Mouse (Mus musculus) CH12.LX (cell line): ENCODE results near the gene Srcap. TPM values are rescaled to one million over a fixed set of nuclear protein-coding genes. Genes with fewer than 3 reads are reported as not detected.

Source experiments
- DNase-seq: peaks from one replicate; pipeline ENCODE4 v3.0.0-alpha.2; 2013; ENCODE audit errors: extremely low read depth
- H3K27ac ChIP-seq: 2 replicates; pipeline ENCODE4 v1.5.1; 2012; ENCODE audit warnings: low read depth, mild to moderate bottlenecking, control low read depth, moderate library complexity; ENCODE audit not compliant: insufficient read depth
- H3K27me3 ChIP-seq: replicated peaks from 2 replicates; pipeline ENCODE3; 2012; ENCODE audit warnings: inconsistent platforms
- H3K36me3 ChIP-seq, 2 experiments: replicated peaks in 1 of 2; 2 replicates each; pipeline versions ENCODE3 to v1.6.1; 2012; ENCODE audit warnings: inconsistent platforms in 1 of 2, low read length in 1 of 2, mild to moderate bottlenecking in 1 of 2, mixed read lengths in 1 of 2, moderate library complexity in 1 of 2; ENCODE audit not compliant: control insufficient read depth in 1 of 2, insufficient read depth in 1 of 2
- H3K4me1 ChIP-seq, 2 experiments: 2 replicates each; pipeline ENCODE4 v1.6.1; 2012; ENCODE audit warnings: inconsistent platforms in 1 of 2, moderate library complexity in 1 of 2; ENCODE audit not compliant: insufficient read depth in 2 of 2, control insufficient read depth in 1 of 2
- H3K4me2 ChIP-seq: 2 replicates; pipeline ENCODE4 v1.6.1; 2012; ENCODE audit warnings: low read depth, mild to moderate bottlenecking, control low read depth; ENCODE audit not compliant: poor library complexity, insufficient read depth, severe bottlenecking
- H3K4me3 ChIP-seq, 3 experiments: fragments of 150-350 bp in 1 of 3; sonication (generic) in 1 of 3; replicated peaks in 1 of 3; 2 replicates each; pipeline versions ENCODE3 to v1.5.1; 2011 to 2012; ENCODE audit warnings: low read depth in 2 of 3, low read length in 2 of 3, mild to moderate bottlenecking in 2 of 3, moderate library complexity in 2 of 3, control low read depth in 1 of 3, improper control_type of control experiment in 1 of 3, inconsistent platforms in 1 of 3, mixed read lengths in 1 of 3; ENCODE audit not compliant: poor library complexity in 1 of 3
- H3K79me2 ChIP-seq: replicated peaks from 2 replicates; pipeline ENCODE4 v1.6.1; 2012; ENCODE audit warnings: mild to moderate bottlenecking, moderate library complexity; ENCODE audit not compliant: control insufficient read depth, poor library complexity, insufficient read depth, severe bottlenecking; ENCODE audit errors: extremely low read depth
- H3K9ac ChIP-seq: 2 replicates; pipeline ENCODE4 v1.6.1; 2012; ENCODE audit warnings: low read depth, mild to moderate bottlenecking, control low read depth, moderate library complexity; ENCODE audit not compliant: insufficient read depth
- H3K9me3 ChIP-seq: replicated peaks from 2 replicates; pipeline ENCODE3; 2012; ENCODE audit warnings: low read length, inconsistent platforms, mixed read lengths
- BHLHE40 ChIP-seq: IDR thresholded peaks from 2 replicates; pipeline ENCODE4 v1.6.1; 2011; ENCODE audit warnings: mild to moderate bottlenecking, low read depth, low read length, improper control_type of control experiment
- CTCF ChIP-seq, 2 experiments: IDR thresholded peaks in 1 of 2; conservative IDR thresholded peaks in 1 of 2; 2 replicates each; pipeline ENCODE4 v1.5.1; 2011 to 2012; ENCODE audit warnings: low read depth in 2 of 2, low read length in 2 of 2, improper control_type of control experiment in 1 of 2, inconsistent platforms in 1 of 2, mild to moderate bottlenecking in 1 of 2, moderate library complexity in 1 of 2
- EP300 ChIP-seq: IDR thresholded peaks from 2 replicates; pipeline ENCODE4 v1.6.1; 2011; ENCODE audit warnings: low read length, improper control_type of control experiment
- HCFC1 ChIP-seq: IDR thresholded peaks from 2 replicates; pipeline ENCODE4 v1.6.1; 2012; ENCODE audit warnings: low read depth, mild to moderate bottlenecking, inconsistent platforms, low read length, improper control_type of control experiment
- IRF4 ChIP-seq: IDR thresholded peaks from 2 replicates; pipeline ENCODE4 v1.6.1; 2014; ENCODE audit warnings: low read depth, mild to moderate bottlenecking, inconsistent platforms, low read length, improper control_type of control experiment
- JUN ChIP-seq: IDR thresholded peaks from 2 replicates; pipeline ENCODE4 v1.6.1; 2011; ENCODE audit warnings: low read depth, mild to moderate bottlenecking, low read length, improper control_type of control experiment, moderate library complexity; ENCODE audit not compliant: insufficient read depth
- JUND ChIP-seq: conservative IDR thresholded peaks from 2 replicates; pipeline ENCODE4 v1.6.1; 2011; ENCODE audit warnings: low read depth, low read length, improper control_type of control experiment
- MAZ ChIP-seq: IDR thresholded peaks from 2 replicates; pipeline ENCODE4 v1.6.1; 2012; ENCODE audit warnings: low read depth, mild to moderate bottlenecking, inconsistent platforms, low read length, improper control_type of control experiment, moderate library complexity
- MEF2A ChIP-seq: IDR thresholded peaks from 2 replicates; pipeline ENCODE4 v1.6.1; 2014; ENCODE audit warnings: low read depth, mild to moderate bottlenecking, inconsistent platforms, low read length, improper control_type of control experiment, borderline replicate concordance
- MXI1 ChIP-seq: IDR thresholded peaks from 2 replicates; pipeline ENCODE4 v1.6.1; 2011; ENCODE audit warnings: mild to moderate bottlenecking, low read depth, low read length, improper control_type of control experiment
- NRF1 ChIP-seq: IDR thresholded peaks from 2 replicates; pipeline ENCODE4 v1.6.1; 2014; ENCODE audit warnings: low read depth, mild to moderate bottlenecking, inconsistent platforms, low read length, improper control_type of control experiment, moderate library complexity
- POLR2AphosphoS2 ChIP-seq: IDR thresholded peaks from 2 replicates; pipeline ENCODE4 v1.6.1; 2011; ENCODE audit warnings: low read depth, low read length, improper control_type of control experiment
- RAD21 ChIP-seq: IDR thresholded peaks from 2 replicates; pipeline ENCODE4 v1.6.1; 2011; ENCODE audit warnings: low read depth, mild to moderate bottlenecking, low read length, improper control_type of control experiment, moderate library complexity
- RCOR1 ChIP-seq: conservative IDR thresholded peaks from 2 replicates; pipeline ENCODE4 v1.6.1; 2012; ENCODE audit warnings: low read depth, mild to moderate bottlenecking, inconsistent platforms, low read length, improper control_type of control experiment
- USF2 ChIP-seq: conservative IDR thresholded peaks from 2 replicates; pipeline ENCODE4 v1.6.1; 2011; ENCODE audit warnings: low read depth, low read length, improper control_type of control experiment
- ZC3H11A ChIP-seq: IDR thresholded peaks from 2 replicates; pipeline ENCODE4 v1.6.1; 2012; ENCODE audit warnings: low read depth, mild to moderate bottlenecking, inconsistent platforms, low read length, improper control_type of control experiment
- ZMIZ1 ChIP-seq: IDR thresholded peaks from 2 replicates; pipeline ENCODE4 v1.6.1; 2012; ENCODE audit warnings: low read depth, mild to moderate bottlenecking, inconsistent platforms, low read length, improper control_type of control experiment
- dilution Hi-C: fragments of 300-500 bp; cut with MboI; formaldehyde crosslinking; loops from 2 replicates; pipeline ENCODE4 v1.14.3; 2020; ENCODE audit warnings: low sequenced_read_pairs; ENCODE audit not compliant: extremely low pct_unique_long_range_greater_than_20kb, extremely low pct_ligation_motif_present
- in situ Hi-C: fragments of 300-500 bp; cut with MboI; formaldehyde crosslinking; loops from 3 replicates; pipeline ENCODE4 v1.14.3; 2019; ENCODE audit warnings: low sequenced_read_pairs, low pct_ligation_motif_present, low pct_unique_long_range_greater_than_20kb, mixed read lengths
- polyA plus RNA-seq: library from polyadenylated mRNA; unstranded; fragments of >175 nt; gene quantifications from 2 replicates; pipeline ENCODE4 v1.2.1, GENCODE M21; 2012; ENCODE audit warnings: low read depth; ENCODE audit not compliant: insufficient read length
- total RNA-seq, 2 experiments: library from RNA; depleted of rRNA; stranded (reverse); fragments of 300-350 nt in 1 of 2; fragments of >200 nt in 1 of 2; gene quantifications; 2 replicates each; pipeline ENCODE4 v1.2.3; 2012 to 2014

Gene Srcap
- total and polyA plus RNA-seq, 3 experiments = 4.1 to 28.1 (median 19.9) TPM

GRCm38 (mm10) chr7:127592575-127592974 is 80.8 kb downstream of the Srcap start:
- Histone ChIP-seq H3K27me3 (no peaks in the 10 kb centered on the region), H3K9me3 (no peaks in the 10 kb centered on the region), H3K4me2 (no peak overlapping the region), H3K79me2 (peaks cover 13% of the 10 kb centered on the region), H3K4me3 (no peak overlapping the region)
- DNase-seq = no peak
- no peak for TF ChIP-seq NRF1
- TF ChIP-seq USF2 = no peak
- no peak for TF ChIP-seq RAD21
- no peak for TF ChIP-seq IRF4
- TF ChIP-seq MAZ = no peak
- no peak for TF ChIP-seq RCOR1
- no peak for TF ChIP-seq ZC3H11A
- TF ChIP-seq, all 38 proteins: peak for 0
- in situ Hi-C loops (no loop called here), dilution Hi-C loops (no loop called here)
- Histone ChIP-seq H3K4me1 (peaks cover 7 to 84% of the 10 kb centered on the region in 2 experiments; a peak in 3 of 4 replicates), H3K36me3 (peaks cover 74 to 81% of the 10 kb centered on the region in 2 experiments), H3K27ac (no peak overlapping the region), H3K9ac (no peak overlapping the region)

GRCm38 (mm10) chr7:127596747-127597146 is 85.0 kb downstream of the Srcap start:
- no peaks in the 10 kb centered on the region for H3K79me2 ChIP-seq
- peak; percentile 58 for DNase-seq
- H3K4me2 ChIP-seq = no peak overlapping the region
- peak overlapping the region; percentile 33; the same call in 1 of the 2 replicates for H3K27ac ChIP-seq
- dilution Hi-C loops = no loop called here
- H3K4me3 ChIP-seq = peak overlapping the region in 1 of 3 experiments; percentile 53
- no peaks in the 10 kb centered on the region for H3K27me3 ChIP-seq
- peaks cover 3 to 78% of the 10 kb centered on the region in 2 experiments; a peak in 3 of 4 replicates for H3K4me1 ChIP-seq
- H3K9ac ChIP-seq = no peak overlapping the region
- in situ Hi-C loops = no loop called here
- peaks cover 90 to 98% of the 10 kb centered on the region in 2 experiments for H3K36me3 ChIP-seq
- 0 out of 2 replicates have a peak, but pooled peaks have one; percentile 9 for TF ChIP-seq BHLHE40
- TF ChIP-seq MXI1 = no peak
- no peak for TF ChIP-seq ZC3H11A
- no peak for TF ChIP-seq RCOR1
- TF ChIP-seq IRF4 = no peak
- H3K9me3 ChIP-seq = no peaks in the 10 kb centered on the region

GRCm38 (mm10) chr7:127600612-127601011 is 88.8 kb downstream of the Srcap start:
- peaks cover 8 to 52% of the 10 kb centered on the region in 2 experiments for H3K4me1 ChIP-seq
- DNase-seq = no peak
- no peak overlapping the region for H3K4me2 ChIP-seq
- no peaks in the 10 kb centered on the region for H3K79me2 ChIP-seq
- no peaks in the 10 kb centered on the region for H3K9me3 ChIP-seq
- dilution Hi-C loops (no loop called here), in situ Hi-C loops (no loop called here)
- H3K4me3 ChIP-seq = no peak overlapping the region
- no peak overlapping the region for H3K9ac ChIP-seq
- H3K27ac ChIP-seq = no peak overlapping the region
- TF ChIP-seq BHLHE40 (no peak), CTCF (conservative IDR thresholded peaks at IDR 0.05 in 1 of 2, IDR thresholded peaks at IDR 0.05 in 1 of 2; ENCODE audit: low read depth in 2 of 2, low read length in 2 of 2) (no peak), JUND (no peak), EP300 (no peak), JUN (no peak), MEF2A (no peak), POLR2AphosphoS2 (no peak), ZMIZ1 (no peak), HCFC1 (no peak)
- TF ChIP-seq, all 38 proteins: peak for 0
- Histone ChIP-seq H3K27me3 (no peaks in the 10 kb centered on the region), H3K36me3 (peaks cover 83 to 96% of the 10 kb centered on the region in 2 experiments)
